Mouse (Mus musculus): ENCODE results near the gene Mfng. TPM values are rescaled to one million over a fixed set of nuclear protein-coding genes. Genes with fewer than 3 reads are reported as not detected.

Gene Mfng
- total RNA-seq, 2 experiments from 2014 or later: 2.4 to 6.4 TPM

GRCm38 (mm10) chr15:78715856-78716255 is 57.4 kb downstream of the Mfng start:
- DNase-seq: no peak

DNA sequence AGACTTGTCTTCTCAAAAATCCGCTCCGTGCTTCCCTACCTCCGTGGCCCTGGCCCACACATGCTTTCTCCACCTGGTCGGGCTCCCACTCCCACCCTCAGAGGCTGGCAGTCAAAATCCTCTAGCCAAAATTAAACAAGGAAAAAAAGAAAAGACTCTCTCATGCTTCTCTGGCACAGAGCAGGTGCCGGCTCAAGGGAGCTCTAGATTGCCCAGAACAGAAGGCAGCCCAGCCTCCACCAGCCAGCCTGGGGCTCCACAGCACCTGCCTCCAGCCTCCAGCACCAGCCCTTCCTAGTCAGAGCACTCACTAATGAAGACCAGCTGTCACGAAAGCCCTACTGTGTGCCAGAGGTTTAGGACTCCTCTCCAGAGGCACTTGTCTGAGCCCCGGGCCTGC is 59.5 kb downstream of the Mfng start:
- no peak for DNase-seq

DNA sequence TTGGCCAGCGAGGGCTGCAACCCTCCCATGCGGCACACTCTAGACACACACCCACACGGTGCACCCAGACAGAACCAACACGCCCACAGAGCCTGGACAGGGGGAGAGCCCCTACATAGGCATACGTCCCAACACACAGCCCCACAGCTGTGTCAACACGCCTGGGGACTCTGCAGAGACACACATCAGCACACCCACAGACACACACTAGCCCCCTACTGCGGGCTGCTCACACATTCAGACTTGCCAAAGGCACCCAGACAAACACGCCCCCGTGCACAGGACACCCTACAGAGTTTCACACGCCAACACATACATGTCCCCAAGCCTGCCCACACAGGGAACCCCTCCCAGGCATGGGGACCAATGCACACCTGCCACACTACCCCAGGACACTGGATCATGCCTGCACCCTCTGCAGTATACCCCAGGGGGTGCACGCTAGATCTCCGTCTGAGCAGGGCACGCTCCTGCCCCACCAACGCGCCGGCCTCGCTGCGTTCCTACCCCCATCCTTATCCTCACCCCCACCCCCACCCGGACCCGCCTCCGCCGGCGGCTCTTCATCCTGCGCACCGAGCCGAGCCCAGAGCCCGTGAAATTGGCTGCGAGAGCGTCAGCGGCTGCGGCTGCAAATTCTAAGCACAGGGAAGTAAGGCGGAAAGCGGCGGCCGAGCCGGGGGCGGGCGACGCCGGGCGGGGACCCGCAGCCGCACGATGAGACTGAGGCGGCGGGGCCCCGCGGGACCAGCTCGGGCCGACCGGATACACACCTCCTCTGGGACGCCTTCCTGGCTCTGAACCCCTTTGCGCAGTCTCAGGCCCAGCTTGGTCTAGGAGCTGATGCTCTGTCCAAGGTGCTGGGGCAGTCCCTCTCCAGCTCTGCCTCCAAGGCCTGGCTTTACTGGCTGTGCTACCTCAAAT is 60.7 kb downstream of the Mfng start:
- DNase-seq: peak; percentile 46

- no peak for DNase-seq
These were observed 61.3 kb downstream of the Mfng start for GRCm38 (mm10) chr15:78711935-78712334.

- no peak for DNase-seq
These were observed 62.6 kb downstream of the Mfng start for GRCm38 (mm10) chr15:78710634-78711033.

GRCm38 (mm10) chr15:78709767-78710166 is 63.5 kb downstream of the Mfng start:
- DNase-seq: no peak

DNA sequence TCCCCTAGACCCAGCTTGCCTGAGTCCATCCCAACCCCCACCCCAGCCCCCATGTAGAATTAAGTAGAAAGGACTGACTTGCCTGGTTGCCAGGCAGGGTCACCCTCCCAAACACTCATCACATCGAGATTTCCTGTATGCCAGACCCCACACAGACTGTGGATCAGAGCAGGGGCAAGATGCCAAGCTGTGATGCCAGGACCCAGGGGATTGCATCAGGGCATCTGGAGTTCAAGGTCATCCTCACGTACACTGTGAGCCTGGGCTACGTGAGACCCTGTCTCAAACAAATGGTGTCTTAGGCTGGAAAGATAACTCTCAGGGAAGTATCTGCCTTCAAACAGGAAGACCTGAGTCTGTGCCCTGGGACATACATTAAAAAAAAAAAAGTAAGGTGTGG is 66.6 kb downstream of the Mfng start:
- DNase-seq: no peak

Other genes starting within 250 kb of the Mfng start
- gene C1qtnf6, start 242.1 kb downstream of the Mfng start, total RNA-seq (2021): 10 to 100 TPM; 16.4 to 16.8 TPM
- not detected for gene Sstr3, start 228.8 kb downstream of the Mfng start, total RNA-seq (2021)
- 1 to 10 TPM in 1 of 2 experiments, under 1 TPM in 1; 0.43 to 3.4 TPM for gene Rac2, start 200.7 kb downstream of the Mfng start, total RNA-seq (2021)
- 1 to 10 TPM; 2.4 to 2.8 TPM for gene Cyth4, start 176.4 kb downstream of the Mfng start, total RNA-seq (2021)
- gene Elfn2, start 54.7 kb downstream of the Mfng start, total RNA-seq (2021): under 1 TPM; 0.05 to 0.31 TPM
- gene Card10, start 29.6 kb upstream of the Mfng start, total RNA-seq (2021): 1 to 10 TPM; 6.4 to 7.8 TPM
- gene Cdc42ep1, start 69.1 kb upstream of the Mfng start, total RNA-seq (2021): 10 to 100 TPM in 1 of 2 experiments, 1 to 10 TPM in 1; 9.3 to 10.5 TPM
- gene Lgals2, start 82.1 kb upstream of the Mfng start, total RNA-seq (2021): not detected
- 10 to 100 TPM; 33.5 to 34.2 TPM for gene Gga1, start 103.7 kb upstream of the Mfng start, total RNA-seq (2021)
- under 1 TPM in 1 of 2 experiments, not detected in 1; 0.11 TPM for gene Gm49510, start 126.2 kb upstream of the Mfng start, total RNA-seq (2021)
- gene Sh3bp1, start 126.3 kb upstream of the Mfng start, total RNA-seq (2021): 1 to 10 TPM; 2.6 to 3.1 TPM
- 1 to 10 TPM; 2.3 TPM for gene Pdxp, start 140.4 kb upstream of the Mfng start, total RNA-seq (2021)
- 100 to 1,000 TPM; 224 to 270 TPM for gene Lgals1, start 153.2 kb upstream of the Mfng start, total RNA-seq (2021)
- 10 to 100 TPM; 22.2 to 23.1 TPM for gene Nol12, start 161.5 kb upstream of the Mfng start, total RNA-seq (2021)
- 10 to 100 TPM; 35.3 to 42.2 TPM for gene Triobp, start 174.2 kb upstream of the Mfng start, total RNA-seq (2021)